In genomic region chrX:103746197-103746596, GRCm38 (mm10) we compare ENCODE assay signal across 24 mouse cellular contexts.
"Had no signal": no experiment of that assay in that cellular context is flagged by ENCODE, and none has a peak within 500 bp of the region (broad histone marks: within the 10 kb centered on the region; RNA-seq: fewer than 3 reads in every experiment).

No protein-coding gene starts in this region.

- H3K27ac ChIP-seq: liver, embryonic 15.5 days; lung, embryonic 15.5 days; macrophage; midbrain, embryonic 13.5 days; stomach, embryonic 15.5 days; stomach, postnatal 0 days had no signal

- H3K9ac ChIP-seq: liver, embryonic 15.5 days; liver, postnatal 0 days; lung, embryonic 15.5 days; midbrain, embryonic 13.5 days; neural tube, embryonic 13.5 days; neural tube, embryonic 15.5 days; stomach, embryonic 15.5 days had no signal

- H3K4me3 ChIP-seq: liver, embryonic 15.5 days; lung, embryonic 15.5 days; megakaryocyte, embryonic 14.5 days; midbrain, embryonic 13.5 days; myocyte; neural tube, embryonic 13.5 days; neural tube, embryonic 15.5 days; stomach, embryonic 15.5 days had no signal

- H3K4me2 ChIP-seq: liver, embryonic 15.5 days; lung, embryonic 15.5 days; midbrain, embryonic 11.5 days; midbrain, embryonic 13.5 days; neural tube, embryonic 13.5 days; neural tube, embryonic 15.5 days; stomach, embryonic 15.5 days had no signal

- ATAC-seq: liver, postnatal 0 days; lung, postnatal 0 days; midbrain, embryonic 13.5 days; midbrain, embryonic 16.5 days had no signal

- H3K9me3 ChIP-seq: liver, embryonic 15.5 days; lung, embryonic 15.5 days; megakaryocyte, embryonic 14.5 days; midbrain, embryonic 13.5 days; neural tube, embryonic 13.5 days; neural tube, embryonic 15.5 days; stomach, embryonic 15.5 days had no signal

- H3K4me1 ChIP-seq: liver, embryonic 15.5 days; lung, embryonic 15.5 days; stomach, embryonic 15.5 days had no signal

- H3K36me3 ChIP-seq: liver, embryonic 15.5 days; lung, embryonic 15.5 days; midbrain, embryonic 13.5 days; neural tube, embryonic 13.5 days; neural tube, embryonic 15.5 days; stomach, embryonic 15.5 days had no signal

- DNase-seq: liver, postnatal 0 days; lung, adult 2 months; lung, postnatal 14 days; lung, postnatal 36 days; right cerebral cortex, adult 18-20 months; right cerebral cortex, postnatal 25 days; right cerebral cortex, postnatal 4 days; spleen, adult 18-20 months; thymus, adult 2 months; thymus, postnatal 25 days; thymus, postnatal 4 days had no signal
